Mouse (Mus musculus) CH12F3 (cell line): Measurements from ENCODE around the gene Cd52.

Experiments used
- in situ Hi-C: fragments of 300-500 bp; cut with MboI; formaldehyde crosslinking; loops from 2 replicates; pipeline ENCODE4 v1.14.3; 2020; ENCODE audit warnings: low sequenced_read_pairs

Cd52 gene

GRCm38 (mm10) chr4:134058166-134058715 lies 36.6 kb downstream of the Cd52 start:
- in situ Hi-C loops, result no loop called here

- in situ Hi-C loops, result no loop called here
Measured at GRCm38 (mm10) chr4:134053538-134053937, 41.3 kb downstream of the Cd52 start, which contains the start of gene Zfp683. TSS of gene Zfp683 (plus strand) at chr4:134053838.

GRCm38 (mm10) chr4:134052560-134052959 lies 42.3 kb downstream of the Cd52 start:
- in situ Hi-C loops, result no loop called here

DNA sequence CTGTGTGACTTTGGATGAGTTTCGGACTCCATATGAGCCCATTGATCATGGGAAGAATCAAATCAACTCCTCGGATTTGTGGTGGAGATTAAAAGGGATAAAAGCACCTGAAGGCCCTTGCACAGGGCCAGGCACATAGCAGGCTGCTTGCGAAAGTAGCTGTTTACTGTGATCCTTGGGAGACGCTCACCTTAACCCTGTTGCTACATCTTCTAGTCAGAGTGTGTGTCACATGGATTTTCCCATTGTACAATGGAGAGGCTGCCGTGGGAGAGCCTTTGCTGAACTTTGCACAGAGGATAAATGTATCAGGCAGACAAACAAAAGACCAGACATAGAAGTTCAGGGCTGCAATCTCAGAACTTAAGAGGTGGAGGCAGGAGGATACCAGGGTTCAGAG lies 43.0 kb downstream of the Cd52 start:
- in situ Hi-C loops, result no loop called here

DNA sequence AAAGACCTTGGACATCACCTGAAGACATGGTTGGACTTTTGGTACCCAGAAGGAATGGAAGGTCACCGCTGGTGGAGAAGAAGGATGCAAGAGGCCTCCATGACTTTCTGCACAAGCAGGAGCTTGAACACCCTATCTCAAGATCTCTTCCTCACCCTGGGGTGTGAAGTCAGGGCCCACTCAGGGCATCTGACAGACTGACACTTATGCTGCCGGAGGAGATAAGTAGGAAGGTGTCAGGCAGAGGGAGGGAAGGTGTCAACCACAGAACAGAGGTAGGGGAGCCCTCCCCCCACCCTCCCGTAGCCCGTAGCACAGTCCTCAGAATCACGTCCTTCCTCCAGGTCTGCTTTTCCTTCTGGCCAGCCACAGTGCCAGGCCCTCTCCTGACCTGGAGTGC lies 47.2 kb downstream of the Cd52 start:
- in situ Hi-C loops, result no loop called here

DNA sequence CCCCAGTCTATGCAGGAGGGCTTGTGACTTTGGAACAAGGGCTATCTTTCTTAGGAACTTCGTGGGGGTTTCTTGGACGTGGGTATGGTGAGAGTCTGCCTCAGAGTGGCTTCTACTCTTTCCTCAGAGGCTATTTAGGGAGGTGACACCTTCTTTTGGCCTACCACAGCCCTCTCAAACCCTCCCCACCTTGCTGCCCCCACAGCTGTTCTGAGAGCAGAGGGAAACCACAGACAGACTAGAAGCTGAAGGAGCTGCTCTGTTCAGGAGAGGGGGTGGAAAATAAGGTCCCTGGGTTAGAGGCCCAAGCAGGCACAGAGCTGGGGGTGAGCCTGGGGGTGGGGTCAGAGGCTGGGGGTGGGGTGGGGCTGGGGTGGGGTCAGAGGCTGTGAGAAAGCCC lies 51.8 kb downstream of the Cd52 start:
- in situ Hi-C loops, result no loop called here

- in situ Hi-C loops, result no loop called here
Measured at GRCm38 (mm10) chr4:134041317-134042123, 53.4 kb downstream of the Cd52 start.

DNA sequence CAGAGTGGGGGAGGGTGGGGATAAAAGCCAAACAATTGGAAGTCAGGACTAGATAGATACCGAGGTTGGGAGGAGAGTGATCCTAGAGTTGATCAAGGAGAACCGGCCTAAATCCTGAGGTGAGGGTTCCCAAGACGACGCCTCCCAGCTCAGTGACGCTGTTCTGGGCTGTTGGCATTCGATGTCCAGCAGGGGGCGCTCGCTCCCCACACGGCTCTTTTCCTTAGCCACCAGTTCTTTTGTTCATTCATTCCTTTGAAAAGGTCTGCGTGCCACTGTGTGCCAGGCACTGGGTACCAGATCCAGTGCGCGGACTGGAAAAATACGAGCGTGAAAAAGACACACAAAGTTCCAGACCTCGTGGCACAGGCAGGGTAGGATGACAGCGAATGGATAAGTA lies 58.9 kb downstream of the Cd52 start:
- in situ Hi-C loops, result no loop called here
